Mouse (Mus musculus): ENCODE measurements around the gene Kctd4. TPM values are rescaled to one million over a fixed set of nuclear protein-coding genes. Genes with fewer than 3 reads are reported as not detected.

Gene Kctd4
- polyA plus RNA-seq, 1 experiment from 2014 or later = 7.9 TPM

- no peaks in the 10 kb centered on the region for H3K36me3 ChIP-seq (replicated peaks; ENCODE audit: control insufficient read depth, insufficient read depth)
- DNase-seq (ENCODE audit: low spot score) (no peak), ATAC-seq (ENCODE audit: low FRiP score) (no peak)
- no peak overlapping the region for H3K4me3 ChIP-seq (replicated peaks; ENCODE audit: low read length)
- H3K27ac ChIP-seq = no peak overlapping the region
- peaks cover 7% of the 10 kb centered on the region for H3K4me1 ChIP-seq (replicated peaks; ENCODE audit: control insufficient read depth, insufficient read depth, low read length)
- 86% methylated on average over 3 of the region's 3 CpGs for WGBS
- no peak overlapping the region for H3K4me2 ChIP-seq (replicated peaks)
- no peaks in the 10 kb centered on the region for H3K27me3 ChIP-seq (ENCODE audit: control insufficient read depth, insufficient read depth, low read length)
- no peaks in the 10 kb centered on the region for H3K9me3 ChIP-seq (ENCODE audit: control insufficient read depth, low read length)
- H3K9ac ChIP-seq = no peak overlapping the region
Observed at GRCm38 (mm10) chr14:75981231-75981630, 26.4 kb downstream of the Kctd4 start.

- Histone ChIP-seq H3K4me1 (replicated peaks; ENCODE audit: control insufficient read depth, insufficient read depth, low read length) (peaks cover 7% of the 10 kb centered on the region), H3K9me3 (ENCODE audit: control insufficient read depth, low read length) (no peaks in the 10 kb centered on the region), H3K4me2 (replicated peaks) (no peak overlapping the region), H3K36me3 (replicated peaks; ENCODE audit: control insufficient read depth, insufficient read depth) (no peaks in the 10 kb centered on the region), H3K9ac (no peak overlapping the region), H3K27ac (no peak overlapping the region), H3K4me3 (replicated peaks; ENCODE audit: low read length) (no peak overlapping the region), H3K27me3 (ENCODE audit: control insufficient read depth, insufficient read depth, low read length) (no peaks in the 10 kb centered on the region)
- ATAC-seq (ENCODE audit: low FRiP score) (no peak), DNase-seq (ENCODE audit: low spot score) (no peak)
- 80% methylated on average over 2 of the region's 2 CpGs for WGBS
Observed at GRCm38 (mm10) chr14:75983891-75984290, 29.1 kb downstream of the Kctd4 start.

GRCm38 (mm10) chr14:75985112-75985511, 30.3 kb downstream of the Kctd4 start:
- Histone ChIP-seq H3K4me1 (replicated peaks; ENCODE audit: control insufficient read depth, insufficient read depth, low read length) (peaks cover 7% of the 10 kb centered on the region), H3K9ac (no peak overlapping the region), H3K27ac (peak overlapping the region; percentile 26; the same call in 1 of the 2 replicates), H3K4me3 (replicated peaks; ENCODE audit: low read length) (no peak overlapping the region), H3K36me3 (replicated peaks; ENCODE audit: control insufficient read depth, insufficient read depth) (no peaks in the 10 kb centered on the region), H3K4me2 (replicated peaks) (no peak overlapping the region), H3K9me3 (ENCODE audit: control insufficient read depth, low read length) (no peaks in the 10 kb centered on the region), H3K27me3 (ENCODE audit: control insufficient read depth, insufficient read depth, low read length) (no peaks in the 10 kb centered on the region)
- ATAC-seq (ENCODE audit: low FRiP score) (peak; percentile 55; the same call in 1 of the 2 replicates), DNase-seq (ENCODE audit: low spot score) (peak; percentile 46)
- 62% methylated on average over 4 of the region's 4 CpGs for WGBS

GRCm38 (mm10) chr14:75986878-75987483, 32.2 kb downstream of the Kctd4 start:
- Histone ChIP-seq H3K27ac (no peak overlapping the region), H3K4me1 (replicated peaks; ENCODE audit: control insufficient read depth, insufficient read depth, low read length) (peaks cover 7% of the 10 kb centered on the region), H3K4me3 (replicated peaks; ENCODE audit: low read length) (no peak overlapping the region), H3K4me2 (replicated peaks) (no peak overlapping the region), H3K9me3 (ENCODE audit: control insufficient read depth, low read length) (no peaks in the 10 kb centered on the region), H3K36me3 (replicated peaks; ENCODE audit: control insufficient read depth, insufficient read depth) (no peaks in the 10 kb centered on the region), H3K27me3 (ENCODE audit: control insufficient read depth, insufficient read depth, low read length) (no peaks in the 10 kb centered on the region), H3K9ac (no peak overlapping the region)
- DNase-seq (ENCODE audit: low spot score) (no peak), ATAC-seq (ENCODE audit: low FRiP score) (no peak)
- 92% methylated on average over 7 of the region's 7 CpGs for WGBS

GRCm38 (mm10) chr14:75989168-75989567, 34.4 kb downstream of the Kctd4 start:
- Histone ChIP-seq H3K9me3 (ENCODE audit: control insufficient read depth, low read length) (no peaks in the 10 kb centered on the region), H3K36me3 (replicated peaks; ENCODE audit: control insufficient read depth, insufficient read depth) (no peaks in the 10 kb centered on the region), H3K9ac (no peak overlapping the region), H3K4me2 (replicated peaks) (no peak overlapping the region), H3K27ac (no peak overlapping the region), H3K4me1 (replicated peaks; ENCODE audit: control insufficient read depth, insufficient read depth, low read length) (peaks cover 7% of the 10 kb centered on the region), H3K27me3 (ENCODE audit: control insufficient read depth, insufficient read depth, low read length) (no peaks in the 10 kb centered on the region), H3K4me3 (replicated peaks; ENCODE audit: low read length) (no peak overlapping the region)
- 94% methylated on average over 1 of the region's 1 CpGs for WGBS
- no peak for ATAC-seq (ENCODE audit: low FRiP score)
- DNase-seq (ENCODE audit: low spot score) = no peak

GRCm38 (mm10) chr14:75990936-75991335, 36.1 kb downstream of the Kctd4 start:
- Histone ChIP-seq H3K36me3 (replicated peaks; ENCODE audit: control insufficient read depth, insufficient read depth) (peaks cover 6% of the 10 kb centered on the region), H3K4me2 (replicated peaks) (no peak overlapping the region), H3K27me3 (ENCODE audit: control insufficient read depth, insufficient read depth, low read length) (no peaks in the 10 kb centered on the region), H3K9ac (no peak overlapping the region), H3K4me3 (replicated peaks; ENCODE audit: low read length) (no peak overlapping the region), H3K4me1 (replicated peaks; ENCODE audit: control insufficient read depth, insufficient read depth, low read length) (no peaks in the 10 kb centered on the region), H3K9me3 (ENCODE audit: control insufficient read depth, low read length) (no peaks in the 10 kb centered on the region), H3K27ac (no peak overlapping the region)
- WGBS = 89% methylated on average over 6 of the region's 6 CpGs
- DNase-seq (ENCODE audit: low spot score) = no peak
- ATAC-seq (ENCODE audit: low FRiP score) = no peak

- Histone ChIP-seq H3K27me3 (ENCODE audit: control insufficient read depth, insufficient read depth, low read length) (no peaks in the 10 kb centered on the region), H3K9me3 (ENCODE audit: control insufficient read depth, low read length) (no peaks in the 10 kb centered on the region), H3K4me3 (replicated peaks; ENCODE audit: low read length) (no peak overlapping the region), H3K36me3 (replicated peaks; ENCODE audit: control insufficient read depth, insufficient read depth) (peaks cover 6% of the 10 kb centered on the region), H3K9ac (no peak overlapping the region), H3K27ac (no peak overlapping the region), H3K4me2 (replicated peaks) (no peak overlapping the region), H3K4me1 (replicated peaks; ENCODE audit: control insufficient read depth, insufficient read depth, low read length) (no peaks in the 10 kb centered on the region)
- DNase-seq (ENCODE audit: low spot score) (no peak), ATAC-seq (ENCODE audit: low FRiP score) (no peak)
- WGBS = 98% methylated on average over 4 of the region's 4 CpGs
Observed at GRCm38 (mm10) chr14:75992371-75992770, 37.6 kb downstream of the Kctd4 start.

GRCm38 (mm10) chr14:75998082-75998481, 43.3 kb downstream of the Kctd4 start:
- peaks cover 6% of the 10 kb centered on the region for H3K36me3 ChIP-seq (replicated peaks; ENCODE audit: control insufficient read depth, insufficient read depth)
- H3K4me2 ChIP-seq (replicated peaks) = no peak overlapping the region
- no peak overlapping the region for H3K9ac ChIP-seq
- no peak overlapping the region for H3K27ac ChIP-seq
- 65% methylated on average over 1 of the region's 1 CpGs for WGBS
- no peaks in the 10 kb centered on the region for H3K27me3 ChIP-seq (ENCODE audit: control insufficient read depth, insufficient read depth, low read length)
- H3K4me1 ChIP-seq (replicated peaks; ENCODE audit: control insufficient read depth, insufficient read depth, low read length) = no peaks in the 10 kb centered on the region
- ATAC-seq (ENCODE audit: low FRiP score) (no peak), DNase-seq (ENCODE audit: low spot score) (no peak)
- no peak overlapping the region for H3K4me3 ChIP-seq (replicated peaks; ENCODE audit: low read length)
- no peaks in the 10 kb centered on the region for H3K9me3 ChIP-seq (ENCODE audit: control insufficient read depth, low read length)

- Histone ChIP-seq H3K9me3 (ENCODE audit: control insufficient read depth, low read length) (no peaks in the 10 kb centered on the region), H3K4me1 (replicated peaks; ENCODE audit: control insufficient read depth, insufficient read depth, low read length) (no peaks in the 10 kb centered on the region), H3K36me3 (replicated peaks; ENCODE audit: control insufficient read depth, insufficient read depth) (0 out of 2 replicates have a peak, but pooled peaks cover 4% of the 10 kb centered on the region), H3K4me3 (replicated peaks; ENCODE audit: low read length) (no peak overlapping the region), H3K9ac (no peak overlapping the region), H3K27ac (no peak overlapping the region), H3K27me3 (ENCODE audit: control insufficient read depth, insufficient read depth, low read length) (no peaks in the 10 kb centered on the region), H3K4me2 (replicated peaks) (no peak overlapping the region)
- 90% methylated on average over 4 of the region's 4 CpGs for WGBS
- DNase-seq (ENCODE audit: low spot score) = no peak
- ATAC-seq (ENCODE audit: low FRiP score) = no peak
Observed at GRCm38 (mm10) chr14:76001781-76002180, 47.0 kb downstream of the Kctd4 start.

GRCm38 (mm10) chr14:76005011-76005410, 50.2 kb downstream of the Kctd4 start:
- Histone ChIP-seq H3K27ac (no peak overlapping the region), H3K36me3 (replicated peaks; ENCODE audit: control insufficient read depth, insufficient read depth) (0 out of 2 replicates have a peak, but pooled peaks cover 4% of the 10 kb centered on the region), H3K4me2 (replicated peaks) (no peak overlapping the region), H3K9ac (no peak overlapping the region), H3K4me1 (replicated peaks; ENCODE audit: control insufficient read depth, insufficient read depth, low read length) (peaks cover 14% of the 10 kb centered on the region), H3K9me3 (ENCODE audit: control insufficient read depth, low read length) (no peaks in the 10 kb centered on the region), H3K4me3 (replicated peaks; ENCODE audit: low read length) (no peak overlapping the region), H3K27me3 (ENCODE audit: control insufficient read depth, insufficient read depth, low read length) (no peaks in the 10 kb centered on the region)
- ATAC-seq (ENCODE audit: low FRiP score) (no peak), DNase-seq (ENCODE audit: low spot score) (no peak)
- WGBS = 94% methylated on average over 4 of the region's 4 CpGs

Measured in hindbrain, embryonic 14.5 days (tissue).